Mouse (Mus musculus) Muller cell, postnatal 12 days (primary cell): ENCODE results near the gene Adgrg4.

Experiments
- DNase-seq: peaks from one replicate; pipeline ENCODE4 v3.0.0-alpha.2; 2015; ENCODE audit errors: inconsistent ontology term

The Adgrg4 gene

DNA sequence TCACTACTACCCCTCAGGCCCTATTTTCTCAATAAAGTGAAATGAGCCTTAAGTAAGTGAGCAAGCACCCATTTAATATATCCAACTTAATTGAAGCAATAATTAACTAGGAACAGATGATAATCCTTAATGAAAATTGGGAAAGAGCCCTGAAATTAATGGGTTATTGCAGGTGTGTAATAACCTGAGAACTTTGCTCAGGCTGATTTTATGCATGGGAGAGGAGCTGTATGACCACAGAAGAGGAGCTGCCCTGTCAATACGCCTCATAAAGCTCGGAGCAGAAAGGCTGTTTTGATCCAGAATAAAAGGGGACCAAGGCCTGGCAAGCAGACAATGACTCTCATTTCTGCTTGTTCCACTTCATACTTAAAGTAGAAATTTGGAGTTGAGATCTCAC lies at the start of gene Adgrg4:
TSS of gene Adgrg4 (plus strand) at position 301 of the 400 bp plus-strand sequence.
- no peak for DNase-seq

DNA sequence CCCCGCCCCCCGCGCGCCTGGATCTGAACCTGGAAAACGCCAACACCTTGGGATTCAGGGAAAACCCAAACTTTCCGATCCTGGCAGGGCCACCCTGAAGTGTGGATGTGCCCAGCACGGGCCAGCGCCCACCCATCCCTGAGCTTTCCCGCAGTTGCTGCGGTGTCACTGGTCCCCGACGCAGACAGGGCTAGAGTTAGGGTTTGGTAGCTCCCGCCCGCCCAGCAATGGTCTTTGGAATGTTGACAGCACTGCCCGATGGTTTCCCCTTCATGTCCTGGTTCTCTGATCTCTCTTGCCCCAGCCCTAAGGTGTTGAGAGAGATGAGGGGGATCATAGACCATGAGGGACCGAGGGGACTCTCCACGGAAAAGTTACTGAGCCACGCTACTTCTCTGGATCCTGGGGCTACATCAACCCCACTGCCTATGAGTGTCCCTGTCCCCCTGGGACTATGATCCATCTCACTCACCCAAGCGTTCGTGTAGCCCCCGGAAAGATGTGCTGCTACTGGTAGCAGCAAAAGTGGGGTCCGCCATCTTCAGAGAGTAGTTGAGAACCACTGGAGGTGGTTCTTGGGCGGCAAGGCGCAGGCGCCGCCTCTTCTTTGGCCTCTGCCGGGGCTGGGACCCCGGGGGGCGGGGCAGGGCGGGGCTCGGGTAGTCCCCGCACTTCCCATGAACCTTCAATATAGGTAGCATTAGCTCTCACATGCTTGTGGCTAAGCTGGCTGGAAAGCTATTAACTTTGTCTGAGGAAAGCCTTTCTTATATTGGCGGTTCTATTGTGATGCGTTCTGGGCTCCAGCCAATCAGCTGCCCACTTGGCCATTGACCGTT lies 48.0 kb upstream of the Adgrg4 start, which contains the start of gene Map7d3:
TSS of gene Map7d3 (minus strand) at position 562 of the 839 bp plus-strand sequence.
- peak; percentile 45 for DNase-seq

GRCm38 (mm10) chrX:56827492-56827891 lies 42.5 kb upstream of the Adgrg4 start:
- DNase-seq, result no peak

DNA sequence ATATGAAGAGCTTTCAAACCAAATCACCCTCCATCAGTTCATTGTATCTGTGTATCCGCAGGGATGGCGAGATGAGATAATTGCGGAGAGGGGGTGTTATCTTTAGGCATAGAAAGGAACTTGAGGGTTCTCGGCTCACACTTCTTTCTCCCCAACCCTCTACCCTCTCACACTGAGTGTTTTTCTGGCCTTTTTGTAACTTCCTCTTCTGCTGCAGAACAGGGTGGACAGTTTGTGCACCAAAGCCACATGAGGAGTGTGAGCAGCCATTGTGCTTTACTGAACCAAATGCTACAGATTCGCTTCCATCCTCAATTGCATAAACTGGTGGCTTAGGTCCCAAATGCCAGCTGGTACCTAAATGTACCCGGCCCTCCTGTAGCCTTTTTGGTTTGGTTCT lies 34.1 kb upstream of the Adgrg4 start:
- no peak for DNase-seq

DNA sequence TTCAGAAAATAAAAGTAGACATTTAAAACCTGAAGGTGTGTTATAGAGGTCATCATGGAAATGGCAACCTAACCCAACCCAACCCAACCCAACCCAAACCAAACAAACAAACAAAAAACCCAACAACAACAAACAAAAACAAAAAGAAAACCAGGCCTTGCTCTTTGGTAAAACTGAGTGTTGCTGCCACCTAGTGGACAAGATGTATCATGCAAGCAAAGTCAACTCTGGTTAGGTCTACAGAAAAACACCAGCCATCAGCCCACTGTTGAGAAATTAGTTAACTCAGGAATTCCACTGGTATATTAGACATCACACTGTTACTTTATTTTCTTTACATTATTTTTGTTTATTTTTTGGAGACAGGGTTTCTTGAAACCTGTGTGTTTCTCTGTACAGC lies 30.6 kb upstream of the Adgrg4 start:
- DNase-seq, result peak; percentile 29

DNA sequence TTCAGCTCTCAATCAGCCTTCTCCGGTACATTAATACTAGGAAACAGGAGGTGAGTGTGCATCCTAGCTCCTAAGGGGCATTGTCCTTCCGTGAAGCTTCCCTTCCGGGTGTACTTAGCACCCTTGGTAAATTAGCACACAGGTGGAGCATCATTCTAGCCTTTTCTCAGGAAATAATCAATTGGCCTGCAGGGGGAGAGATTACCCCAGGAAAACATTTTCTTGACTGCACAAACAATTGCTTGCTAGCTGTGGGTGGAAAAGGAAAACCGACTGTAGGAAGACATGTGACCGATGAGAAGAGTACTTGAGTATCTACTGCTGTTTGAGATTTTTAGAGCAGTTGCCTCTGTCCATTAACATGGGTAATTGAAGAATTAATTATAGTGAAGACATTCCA lies 28.7 kb upstream of the Adgrg4 start:
- peak; percentile 14 for DNase-seq

- no peak for DNase-seq
Observed at GRCm38 (mm10) chrX:57012891-57013290, 142.9 kb downstream of the Adgrg4 start.

DNA sequence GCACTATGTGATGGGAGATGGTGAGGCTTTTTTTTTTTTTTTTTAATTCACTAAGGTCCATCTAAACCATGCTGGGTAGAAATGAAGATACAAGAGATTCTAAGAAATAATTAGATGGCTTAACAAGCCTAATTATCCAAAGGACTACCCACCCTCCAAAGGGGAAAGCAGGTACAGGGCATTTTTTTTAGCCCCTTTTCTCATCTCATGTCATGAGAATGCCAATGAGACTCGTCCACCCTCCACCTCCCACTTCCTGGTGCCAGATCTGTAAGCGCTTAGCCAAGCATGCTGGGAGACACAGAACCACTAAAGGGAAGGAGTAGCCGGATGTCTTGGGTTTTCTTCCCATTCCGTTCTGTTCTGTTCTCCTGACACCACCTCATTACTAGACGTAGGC lies 172.8 kb downstream of the Adgrg4 start, which contains the start of gene Brs3:
TSS of gene Brs3 (plus strand) at position 301 of the 400 bp plus-strand sequence.
- no peak for DNase-seq

- no peak for DNase-seq
Observed at GRCm38 (mm10) chrX:57043869-57044268, 173.9 kb downstream of the Adgrg4 start.
